Mouse (Mus musculus): Measurements from ENCODE around the gene Tle4. TPM values are rescaled to one million over a fixed set of nuclear protein-coding genes. Genes with fewer than 3 reads are reported as not detected.

Tle4 gene
- polyA plus RNA-seq, 1 experiment = 0.76 TPM

GRCm38 (mm10) chr19:14543305-14543704 is 54.5 kb downstream of the Tle4 start:
- no peak overlapping the region for H3K4me3 ChIP-seq
- no peaks in the 10 kb centered on the region for H3K79me2 ChIP-seq (ENCODE audit: control insufficient read depth, insufficient read depth)
- TF ChIP-seq TCF3 (IDR thresholded peaks at IDR 0.05; ENCODE audit: insufficient read length, low read depth) (no peak), E2F4 (IDR thresholded peaks at IDR 0.05; ENCODE audit: insufficient read depth) (no peak), USF1 (IDR thresholded peaks at IDR 0.05; ENCODE audit: low read depth) (no peak), TCF12 (IDR thresholded peaks at IDR 0.05; ENCODE audit: insufficient read depth, poor library complexity, severe bottlenecking) (no peak), SRF (IDR thresholded peaks at IDR 0.05; ENCODE audit: control insufficient read depth, insufficient read length, low read depth) (no peak), POLR2AphosphoS2 (IDR thresholded peaks at IDR 0.05; ENCODE audit: insufficient read length, low read depth) (no peak), MYOD1 (IDR thresholded peaks at IDR 0.05; ENCODE audit: control insufficient read depth in 1 of 3, insufficient read length in 2 of 3, low read depth in 2 of 3) (no peak), MYOG (IDR thresholded peaks at IDR 0.05; ENCODE audit: control insufficient read depth in 1 of 3, insufficient read depth in 1 of 3, insufficient read length in 2 of 3, low read depth in 2 of 3) (no peak), REST (IDR thresholded peaks at IDR 0.05; ENCODE audit: insufficient read depth, insufficient read length) (no peak), POLR2A (IDR thresholded peaks at IDR 0.05; ENCODE audit: insufficient read length, low read depth) (no peak), MAX (IDR thresholded peaks at IDR 0.05; ENCODE audit: low read depth) (no peak), CEBPB (IDR thresholded peaks at IDR 0.05; ENCODE audit: insufficient read depth, poor library complexity, severe bottlenecking) (no peak)
- no peaks in the 10 kb centered on the region for H3K27me3 ChIP-seq (ENCODE audit: control insufficient read depth, insufficient read depth, insufficient read length)
- H3K36me3 ChIP-seq (ENCODE audit: control insufficient read depth, insufficient read depth) = no peaks in the 10 kb centered on the region
- no peak overlapping the region for H3K4me2 ChIP-seq (ENCODE audit: low read depth)
- no peak overlapping the region for H3ac ChIP-seq (ENCODE audit: control insufficient read depth, insufficient read length)

- TF ChIP-seq TCF12 (IDR thresholded peaks at IDR 0.05; ENCODE audit: insufficient read depth, poor library complexity, severe bottlenecking) = no peak
- TF ChIP-seq REST (IDR thresholded peaks at IDR 0.05; ENCODE audit: insufficient read depth, insufficient read length) = no peak
- TF ChIP-seq USF1 (IDR thresholded peaks at IDR 0.05; ENCODE audit: low read depth) = no peak
- Histone ChIP-seq H3K36me3 (ENCODE audit: control insufficient read depth, insufficient read depth) (no peaks in the 10 kb centered on the region), H3K27me3 (ENCODE audit: control insufficient read depth, insufficient read depth, insufficient read length) (no peaks in the 10 kb centered on the region), H3K79me2 (ENCODE audit: control insufficient read depth, insufficient read depth) (no peaks in the 10 kb centered on the region), H3ac (ENCODE audit: control insufficient read depth, insufficient read length) (no peak overlapping the region), H3K4me2 (ENCODE audit: low read depth) (no peak overlapping the region), H3K4me3 (no peak overlapping the region)
Measured at GRCm38 (mm10) chr19:14540678-14541077, 57.2 kb downstream of the Tle4 start.

GRCm38 (mm10) chr19:14536676-14537075 is 61.2 kb downstream of the Tle4 start:
- H3ac ChIP-seq (ENCODE audit: control insufficient read depth, insufficient read length) = no peak overlapping the region
- H3K79me2 ChIP-seq (ENCODE audit: control insufficient read depth, insufficient read depth) = no peaks in the 10 kb centered on the region
- no peak overlapping the region for H3K4me3 ChIP-seq
- H3K27me3 ChIP-seq (ENCODE audit: control insufficient read depth, insufficient read depth, insufficient read length) = no peaks in the 10 kb centered on the region
- no peaks in the 10 kb centered on the region for H3K36me3 ChIP-seq (ENCODE audit: control insufficient read depth, insufficient read depth)
- H3K4me2 ChIP-seq (ENCODE audit: low read depth) = no peak overlapping the region
- TF ChIP-seq POLR2AphosphoS2 (IDR thresholded peaks at IDR 0.05; ENCODE audit: insufficient read length, low read depth) = no peak
- no peak for TF ChIP-seq MYOG (IDR thresholded peaks at IDR 0.05; ENCODE audit: control insufficient read depth in 1 of 3, insufficient read depth in 1 of 3, insufficient read length in 2 of 3, low read depth in 2 of 3)
- no peak for TF ChIP-seq POLR2A (IDR thresholded peaks at IDR 0.05; ENCODE audit: insufficient read length, low read depth)
- TF ChIP-seq SRF (IDR thresholded peaks at IDR 0.05; ENCODE audit: control insufficient read depth, insufficient read length, low read depth) = no peak
- no peak for TF ChIP-seq TCF3 (IDR thresholded peaks at IDR 0.05; ENCODE audit: insufficient read length, low read depth)

- TF ChIP-seq USF1 (IDR thresholded peaks at IDR 0.05; ENCODE audit: low read depth) (no peak), POLR2AphosphoS2 (IDR thresholded peaks at IDR 0.05; ENCODE audit: insufficient read length, low read depth) (no peak), SRF (IDR thresholded peaks at IDR 0.05; ENCODE audit: control insufficient read depth, insufficient read length, low read depth) (no peak), TCF3 (IDR thresholded peaks at IDR 0.05; ENCODE audit: insufficient read length, low read depth) (no peak), REST (IDR thresholded peaks at IDR 0.05; ENCODE audit: insufficient read depth, insufficient read length) (no peak), MYOD1 (IDR thresholded peaks at IDR 0.05; ENCODE audit: control insufficient read depth in 1 of 3, insufficient read length in 2 of 3, low read depth in 2 of 3) (no peak), E2F4 (IDR thresholded peaks at IDR 0.05; ENCODE audit: insufficient read depth) (no peak), TCF12 (IDR thresholded peaks at IDR 0.05; ENCODE audit: insufficient read depth, poor library complexity, severe bottlenecking) (no peak)
- no peak overlapping the region for H3K4me3 ChIP-seq
- H3K79me2 ChIP-seq (ENCODE audit: control insufficient read depth, insufficient read depth) = no peaks in the 10 kb centered on the region
- no peaks in the 10 kb centered on the region for H3K27me3 ChIP-seq (ENCODE audit: control insufficient read depth, insufficient read depth, insufficient read length)
- H3ac ChIP-seq (ENCODE audit: control insufficient read depth, insufficient read length) = no peak overlapping the region
- H3K36me3 ChIP-seq (ENCODE audit: control insufficient read depth, insufficient read depth) = no peaks in the 10 kb centered on the region
- no peak overlapping the region for H3K4me2 ChIP-seq (ENCODE audit: low read depth)
Measured at GRCm38 (mm10) chr19:14534447-14534846, 63.4 kb downstream of the Tle4 start.

GRCm38 (mm10) chr19:14532861-14533260 is 65.0 kb downstream of the Tle4 start:
- Histone ChIP-seq H3ac (ENCODE audit: control insufficient read depth, insufficient read length) (no peak overlapping the region), H3K27me3 (ENCODE audit: control insufficient read depth, insufficient read depth, insufficient read length) (no peaks in the 10 kb centered on the region), H3K79me2 (ENCODE audit: control insufficient read depth, insufficient read depth) (no peaks in the 10 kb centered on the region), H3K4me3 (no peak overlapping the region), H3K4me2 (ENCODE audit: low read depth) (no peak overlapping the region), H3K36me3 (ENCODE audit: control insufficient read depth, insufficient read depth) (no peaks in the 10 kb centered on the region)
- TF ChIP-seq CEBPB (IDR thresholded peaks at IDR 0.05; ENCODE audit: insufficient read depth, poor library complexity, severe bottlenecking) = no peak
- no peak for TF ChIP-seq MYOD1 (IDR thresholded peaks at IDR 0.05; ENCODE audit: control insufficient read depth in 1 of 3, insufficient read length in 2 of 3, low read depth in 2 of 3)
- no peak for TF ChIP-seq REST (IDR thresholded peaks at IDR 0.05; ENCODE audit: insufficient read depth, insufficient read length)
- TF ChIP-seq MAX (IDR thresholded peaks at IDR 0.05; ENCODE audit: low read depth) = no peak
- no peak for TF ChIP-seq USF1 (IDR thresholded peaks at IDR 0.05; ENCODE audit: low read depth)
- no peak for TF ChIP-seq MYOG (IDR thresholded peaks at IDR 0.05; ENCODE audit: control insufficient read depth in 1 of 3, insufficient read depth in 1 of 3, insufficient read length in 2 of 3, low read depth in 2 of 3)
- no peak for TF ChIP-seq POLR2A (IDR thresholded peaks at IDR 0.05; ENCODE audit: insufficient read length, low read depth)
- no peak for TF ChIP-seq SRF (IDR thresholded peaks at IDR 0.05; ENCODE audit: control insufficient read depth, insufficient read length, low read depth)
- TF ChIP-seq POLR2AphosphoS2 (IDR thresholded peaks at IDR 0.05; ENCODE audit: insufficient read length, low read depth) = no peak
- TF ChIP-seq TCF3 (IDR thresholded peaks at IDR 0.05; ENCODE audit: insufficient read length, low read depth) = no peak
- no peak for TF ChIP-seq TCF12 (IDR thresholded peaks at IDR 0.05; ENCODE audit: insufficient read depth, poor library complexity, severe bottlenecking)
- TF ChIP-seq E2F4 (IDR thresholded peaks at IDR 0.05; ENCODE audit: insufficient read depth) = no peak

Measured in myocyte (in vitro differentiated cells).